Mouse (Mus musculus): ENCODE measurements around the gene Magi2.

DNA sequence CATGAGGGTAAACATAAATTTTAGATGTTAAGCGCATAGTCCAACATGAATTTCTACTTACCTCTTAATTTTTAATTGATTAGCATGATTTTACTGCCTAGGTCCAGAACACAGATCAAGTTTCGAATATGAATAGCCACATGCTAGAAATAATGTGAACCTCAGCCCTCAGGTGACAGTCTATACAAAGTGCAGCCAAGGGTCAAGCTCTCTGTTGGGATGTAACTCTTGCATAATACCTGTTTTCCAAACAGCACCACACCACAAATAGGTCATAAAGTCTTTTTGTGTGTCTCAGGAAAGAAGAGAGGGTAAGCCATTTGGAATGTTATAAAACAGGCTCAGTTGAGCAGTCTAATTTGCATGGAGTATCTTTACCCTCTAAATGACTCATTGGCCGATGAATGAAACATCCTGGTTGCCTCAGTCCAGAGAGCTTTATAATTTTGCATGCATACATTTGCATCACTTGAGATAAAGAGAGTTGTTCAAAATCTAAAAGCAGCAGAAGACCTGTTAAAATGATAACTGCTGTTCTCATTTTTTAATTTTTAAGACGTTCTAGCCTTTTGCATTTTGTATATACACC is 246.1 kb downstream of the Magi2 start:
- no peak for TF ChIP-seq POLR2A (IDR thresholded peaks at IDR 0.05; ENCODE audit: low read depth, low read length)
- no peak for TF ChIP-seq CTCF (IDR thresholded peaks at IDR 0.05; ENCODE audit: extremely low read depth, insufficient read length, insufficient replicate concordance, low read depth, low read length)
